Mouse (Mus musculus): ENCODE data around the gene Abcg3.

DNA sequence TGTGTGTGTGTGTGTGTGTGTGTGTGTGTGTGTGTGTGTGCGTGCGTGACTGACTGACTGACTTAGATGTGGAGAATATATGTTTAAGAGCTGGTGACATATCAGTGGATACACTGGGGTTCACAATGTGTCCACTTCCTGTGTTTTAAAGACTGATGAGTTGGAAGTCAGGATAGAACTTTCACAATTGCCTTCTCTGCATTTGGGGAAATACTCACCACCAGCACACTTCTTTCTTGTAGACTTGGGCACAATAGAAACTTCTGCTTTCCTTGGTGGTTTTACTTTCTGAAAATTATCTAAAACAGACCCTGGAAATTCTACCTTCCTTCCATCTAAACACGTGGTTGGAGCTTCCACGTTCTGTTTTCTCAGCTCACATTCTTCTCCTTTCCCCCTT is 29.1 kb upstream of the Abcg3 start:
- TF ChIP-seq CTCF (IDR thresholded peaks at IDR 0.05; ENCODE audit: control insufficient read depth, insufficient read depth, insufficient read length) (no peak), USF1 (IDR thresholded peaks at IDR 0.05; ENCODE audit: low read depth) (no peak), MYOD1 (IDR thresholded peaks at IDR 0.05; ENCODE audit: control insufficient read depth, insufficient read length, low read depth) (no peak), MAX (IDR thresholded peaks at IDR 0.05) (no peak), MYOG (IDR thresholded peaks at IDR 0.05; ENCODE audit: control insufficient read depth, extremely low read depth, insufficient read length) (no peak)
